In the genomic region with DNA sequence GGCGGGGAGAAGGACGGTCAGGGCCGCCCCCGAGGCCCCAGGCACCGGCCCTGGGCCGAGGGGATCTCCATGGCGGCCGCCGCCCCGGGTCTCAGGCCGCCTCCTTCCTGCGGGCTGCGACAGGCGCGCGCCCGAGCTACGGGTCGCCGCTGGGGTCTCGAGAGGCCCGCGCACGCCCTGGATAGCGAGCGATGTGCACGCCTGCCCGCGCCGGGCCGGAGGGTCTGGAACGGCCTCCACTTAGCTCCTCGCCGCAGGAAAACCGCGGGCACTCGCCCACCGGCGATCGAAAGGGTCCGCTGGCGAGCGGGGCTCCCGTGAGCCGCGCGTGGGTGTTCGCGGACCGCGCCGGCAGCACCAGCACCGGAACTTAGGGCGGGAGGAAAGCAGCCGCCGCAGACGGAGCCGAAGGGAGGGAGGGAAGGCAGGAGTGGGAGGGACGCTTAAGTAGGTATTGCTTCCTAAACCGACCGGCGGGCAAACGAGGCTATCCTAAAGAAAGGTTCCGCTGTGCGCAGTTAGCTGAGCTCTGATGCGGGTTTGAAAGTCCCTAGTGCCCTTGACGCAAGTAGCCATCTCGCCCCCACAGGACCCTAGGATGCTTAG, we compare ENCODE assay signal across 7 mouse cellular contexts. TPM values are rescaled to one million over a fixed set of nuclear protein-coding genes. Genes with fewer than 3 reads are reported as not detected.
DNase-seq lines count a peak whose midpoint lies in the region; ATAC-seq lines count a peak whose summit lies in the region.

A gene (minus strand): TSS at position 419 of the 606 bp plus-strand sequence.

- H3K4me3 ChIP-seq in intestine, embryonic 15.5 days (replicated peaks): peak within 1 kb of the TSS; percentile 99
- peak within 1 kb of the TSS; percentile 92 for H3K4me3 ChIP-seq in midbrain, embryonic 10.5 days

- peak within 1 kb of the TSS; percentile 97 for H3K27ac ChIP-seq in intestine, embryonic 15.5 days
- peak within 1 kb of the TSS; percentile 99 for H3K27ac ChIP-seq in midbrain, embryonic 10.5 days (replicated peaks)

- peaks cover 15% of the 10 kb centered on the region for H3K4me1 ChIP-seq in intestine, embryonic 15.5 days (replicated peaks)
- H3K4me1 ChIP-seq in midbrain, embryonic 10.5 days: peaks cover 44% of the 10 kb centered on the region

- no peaks in the 10 kb centered on the region for H3K27me3 ChIP-seq in intestine, embryonic 15.5 days (replicated peaks)
- no peaks in the 10 kb centered on the region for H3K27me3 ChIP-seq in midbrain, embryonic 10.5 days (ENCODE audit: low read depth, poor library complexity, severe bottlenecking)

- intact Hi-C loops in left cerebral cortex, postnatal 25 days (cut with DNase I): no loop called here

- no peaks in the 10 kb centered on the region for H3K9me3 ChIP-seq in intestine, embryonic 15.5 days
- H3K9me3 ChIP-seq in midbrain, embryonic 10.5 days (replicated peaks): no peaks in the 10 kb centered on the region

- peak within 1 kb of the TSS; percentile 73 for H3K4me2 ChIP-seq in intestine, embryonic 15.5 days (replicated peaks)

- H3K36me3 ChIP-seq in intestine, embryonic 15.5 days: no peaks in the 10 kb centered on the region
- no peaks in the 10 kb centered on the region for H3K36me3 ChIP-seq in midbrain, embryonic 10.5 days

- H3K9ac ChIP-seq in intestine, embryonic 15.5 days: peak within 1 kb of the TSS; percentile 95

- WGBS in intestine, embryonic 15.5 days: under 1% methylated on average over 55 of the region's 68 CpGs
- under 1% methylated on average over 68 of the region's 68 CpGs for WGBS in midbrain, embryonic 10.5 days

- ATAC-seq in intestine, embryonic 15.5 days: peak; percentile 95

- peak; percentile 86 to 88 for DNase-seq in adrenal gland, adult 18-20 months (ENCODE audit: low spot score in 2 of 2)
- peak; percentile 95 for DNase-seq in embryo, embryonic 11 days
- DNase-seq in gastrocnemius, postnatal 25 days: peak; percentile 91
- DNase-seq in left cerebral cortex, postnatal 25 days (ENCODE audit: low spot score in 2 of 2): peak; percentile 90 to 93
- peak; percentile 91 for DNase-seq in midbrain, embryonic 10.5 days (ENCODE audit: low spot score)
- DNase-seq in right cerebral cortex, postnatal 4 days: peak; percentile 80

RNA-seq across cellular contexts. Expression of the gene that starts here (rescaled TPM):
- 10 to 100 TPM; 35.7 to 39.4 TPM for total RNA-seq in adrenal gland, adult 18-20 months (2021)
- 10 to 100 TPM; 14.1 to 15.4 TPM for total RNA-seq in gastrocnemius, postnatal 25 days (2021)
- polyA plus RNA-seq in intestine, embryonic 15.5 days (2015; fragmentation: Nextera tagmentation; extraction: Ambion mirVana): 16.2 and 16.7 TPM in 2 replicates
- total RNA-seq in left cerebral cortex, postnatal 25 days (2021): 100 to 1,000 TPM; 103 to 115 TPM
- 34.5 and 41.0 TPM in 2 replicates for polyA plus RNA-seq in midbrain, embryonic 10.5 days (2016; fragmentation: Nextera tagmentation; extraction: Ambion mirVana)

Comparison
In these comparisons a context has a peak if more than half of its experiments do, and no peak if none do; other contexts are left out.
1. Peak in every context shown above with its lines: DNase-seq, ATAC-seq, H3K4me3 ChIP-seq and H3K27ac ChIP-seq.